Mouse (Mus musculus): ENCODE data around the gene U90926.

DNA sequence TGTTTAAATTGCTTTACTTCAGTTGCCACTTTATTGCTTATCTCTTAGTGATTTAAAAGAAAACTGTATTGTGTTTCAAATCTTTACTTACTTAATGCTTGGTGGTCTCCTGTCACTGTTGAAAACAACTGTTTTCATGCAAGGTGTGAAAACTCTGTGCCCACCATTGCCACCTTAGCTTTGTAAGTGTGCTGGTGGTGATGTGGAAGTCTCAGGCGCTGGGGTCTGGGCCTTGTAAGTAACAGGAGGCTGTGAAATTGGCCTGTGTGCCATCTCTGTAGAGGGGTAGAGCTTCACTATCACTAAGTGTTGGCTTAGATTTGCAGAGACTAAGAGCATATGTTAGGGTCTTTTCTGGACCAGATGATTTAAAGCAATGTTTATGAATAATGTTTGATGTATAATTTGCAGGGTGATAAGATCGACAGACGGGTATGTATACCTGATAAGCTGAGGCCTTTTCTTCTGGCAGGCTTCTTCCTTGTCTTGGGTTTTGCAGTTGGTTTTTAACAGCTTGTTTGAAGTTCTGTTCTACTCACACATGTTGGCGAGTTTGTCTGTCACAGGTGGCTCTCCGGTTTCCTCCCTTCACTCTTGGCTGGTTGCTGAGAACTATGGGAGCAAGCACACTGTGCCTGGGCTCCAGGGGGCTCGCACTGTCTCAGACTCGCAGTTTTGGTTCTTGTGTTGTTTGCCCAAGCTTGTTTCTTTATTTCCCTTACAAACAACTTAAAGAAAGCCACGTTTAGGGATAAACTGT is 32.0 kb downstream of the U90926 start:
- TF ChIP-seq POLR2A (IDR thresholded peaks at IDR 0.05; ENCODE audit: low read depth, low read length) (no peak), CTCF (IDR thresholded peaks at IDR 0.05; ENCODE audit: extremely low read depth, insufficient read length, insufficient replicate concordance, low read depth, low read length) (no peak)

All from small intestine, adult 2 months (tissue).